Mouse (Mus musculus) kidney, postnatal 0 days (tissue): ENCODE data around the gene Bmp3. TPM values are rescaled to one million over a fixed set of nuclear protein-coding genes. Genes with fewer than 3 reads are reported as not detected.

Experiments used
- ATAC-seq: fragments of 200-750 bp; cut with Nextera tagmentation; replicated peaks from 2 replicates; pipeline ENCODE4 v1.8.0; 2017; ENCODE audit warnings: low read depth, moderate number of reproducible peaks, moderate TSS enrichment, moderate library complexity; ENCODE audit not compliant: low FRiP score
- DNase-seq: peaks from one replicate; pipeline ENCODE4 v3.0.0-alpha.2; 2016; ENCODE audit warnings: low spot score
- H3K27ac ChIP-seq: fragments of 300-500 bp; sonication (generic); 2 replicates; pipeline ENCODE4 v1.5.1; 2014; ENCODE audit warnings: mild to moderate bottlenecking
- H3K27me3 ChIP-seq: fragments of 300-500 bp; sonication (generic); 2 replicates; pipeline ENCODE4 v1.6.1; 2014; ENCODE audit warnings: low read length, mixed read lengths; ENCODE audit not compliant: insufficient read depth
- H3K36me3 ChIP-seq: fragments of 300-500 bp; sonication (generic); 2 replicates; pipeline ENCODE4 v1.6.1; 2014; ENCODE audit warnings: low read length, mixed read lengths; ENCODE audit not compliant: insufficient read depth
- H3K4me1 ChIP-seq: fragments of 300-500 bp; sonication (generic); replicated peaks from 2 replicates; pipeline ENCODE4 v1.6.1; 2014; ENCODE audit warnings: antibody characterized with exemption, low read length, mixed read lengths; ENCODE audit not compliant: insufficient read depth
- H3K4me2 ChIP-seq: fragments of 300-500 bp; sonication (generic); 2 replicates; pipeline ENCODE4 v1.6.1; 2014; ENCODE audit warnings: mild to moderate bottlenecking, low read length, moderate library complexity, mixed read lengths
- H3K4me3 ChIP-seq: fragments of 300-500 bp; sonication (generic); replicated peaks from 2 replicates; pipeline ENCODE4 v1.5.1; 2014; ENCODE audit warnings: low read depth, low read length
- H3K9ac ChIP-seq: fragments of 300-500 bp; sonication (generic); 2 replicates; pipeline ENCODE4 v1.6.1; 2014; ENCODE audit warnings: low read depth, low read length
- H3K9me3 ChIP-seq: fragments of 300-500 bp; sonication (generic); replicated peaks from 2 replicates; pipeline ENCODE4 v1.6.1; 2016; ENCODE audit warnings: low read length, inconsistent platforms, mixed read lengths
- CTCF ChIP-seq: IDR thresholded peaks from 2 replicates; pipeline ENCODE4 v1.5.1; 2016; ENCODE audit warnings: antibody characterized with exemption, low read depth, mild to moderate bottlenecking, moderate library complexity
- WGBS: fragments of 180-500 bp; shearing (Covaris S2); extraction: QIAGEN DNeasy Blood & Tissue Kit; methylation state at CpG from one replicate; pipeline ENCODE4 v1.1.7; 2014; 5-methylcytosine and 5-hydroxymethylcytosine counted together
- polyA plus RNA-seq: library from polyadenylated mRNA; unstranded; fragments of >200 nt; fragmentation: Nextera tagmentation; extraction: Ambion mirVana; gene quantifications from 2 replicates; pipeline ENCODE4 v1.2.1, GENCODE M21; 2015

Bmp3 gene
- 8.4 and 8.5 TPM in 2 replicates for polyA plus RNA-seq

GRCm38 (mm10) chr5:98854264-98854626 lies at the start of gene Bmp3:
Gene Bmp3 (plus strand): TSS chr5:98854415.
- peak; percentile 69 for ATAC-seq
- no peak for TF ChIP-seq CTCF
- no peaks in the 10 kb centered on the region for H3K9me3 ChIP-seq
- H3K4me3 ChIP-seq, result peak within 1 kb of the TSS; percentile 55
- H3K27me3 ChIP-seq, result peaks cover 8% of the 10 kb centered on the region; the same call in 1 of the 2 replicates
- H3K4me1 ChIP-seq, result peaks cover 6% of the 10 kb centered on the region; the same call in 1 of the 2 replicates
- H3K27ac ChIP-seq, result peak within 1 kb of the TSS; percentile 55
- WGBS, result under 1% methylated on average over 10 of the region's 10 CpGs
- DNase-seq, result peak; percentile 33
- peak within 1 kb of the TSS; percentile 58 for H3K9ac ChIP-seq
- peak within 1 kb of the TSS; percentile 67 for H3K4me2 ChIP-seq
- H3K36me3 ChIP-seq, result no peaks in the 10 kb centered on the region

GRCm38 (mm10) chr5:98804761-98805160 lies 49.5 kb upstream of the Bmp3 start:
- no peaks in the 10 kb centered on the region for H3K36me3 ChIP-seq
- H3K4me2 ChIP-seq, result no peak overlapping the region
- WGBS, result 85% methylated on average over 6 of the region's 6 CpGs
- H3K9me3 ChIP-seq, result no peaks in the 10 kb centered on the region
- H3K4me3 ChIP-seq, result no peak overlapping the region
- H3K27me3 ChIP-seq, result no peaks in the 10 kb centered on the region
- no peak overlapping the region for H3K27ac ChIP-seq
- no peak overlapping the region for H3K9ac ChIP-seq
- DNase-seq (no peak), ATAC-seq (no peak)
- no peak for TF ChIP-seq CTCF
- no peaks in the 10 kb centered on the region for H3K4me1 ChIP-seq

- Histone ChIP-seq H3K4me2 (no peak overlapping the region), H3K9ac (no peak overlapping the region), H3K36me3 (no peaks in the 10 kb centered on the region), H3K9me3 (no peaks in the 10 kb centered on the region), H3K4me1 (no peaks in the 10 kb centered on the region), H3K4me3 (no peak overlapping the region), H3K27ac (no peak overlapping the region), H3K27me3 (no peaks in the 10 kb centered on the region)
- TF ChIP-seq CTCF, result no peak
- 88% methylated on average over 4 of the region's 4 CpGs for WGBS
- ATAC-seq (no peak), DNase-seq (no peak)
Measured at GRCm38 (mm10) chr5:98806492-98806891, 47.7 kb upstream of the Bmp3 start.

GRCm38 (mm10) chr5:98807022-98807421 lies 47.2 kb upstream of the Bmp3 start:
- no peak overlapping the region for H3K4me3 ChIP-seq

GRCm38 (mm10) chr5:98807953-98808352 lies 46.3 kb upstream of the Bmp3 start:
- Histone ChIP-seq H3K4me1 (no peaks in the 10 kb centered on the region), H3K4me3 (no peak overlapping the region), H3K36me3 (no peaks in the 10 kb centered on the region), H3K27ac (no peak overlapping the region), H3K9me3 (no peaks in the 10 kb centered on the region), H3K4me2 (no peak overlapping the region), H3K9ac (no peak overlapping the region), H3K27me3 (no peaks in the 10 kb centered on the region)
- DNase-seq, result peak; percentile 66
- WGBS, result 17% methylated on average over 9 of the region's 9 CpGs
- TF ChIP-seq CTCF, result no peak
- ATAC-seq, result 0 out of 2 replicates have a peak, but pooled peaks have one; percentile 33

More at GRCm38 (mm10) chr5:98807022-98807421, 47.2 kb upstream of the Bmp3 start:
- no peak for DNase-seq
- WGBS, result 67% methylated on average over 7 of the region's 7 CpGs
- no peaks in the 10 kb centered on the region for H3K36me3 ChIP-seq
- H3K4me1 ChIP-seq, result no peaks in the 10 kb centered on the region
- H3K9me3 ChIP-seq, result no peaks in the 10 kb centered on the region
- no peaks in the 10 kb centered on the region for H3K27me3 ChIP-seq
- no peak overlapping the region for H3K9ac ChIP-seq
- no peak for TF ChIP-seq CTCF
- H3K27ac ChIP-seq, result no peak overlapping the region
- ATAC-seq, result no peak
- H3K4me2 ChIP-seq, result no peak overlapping the region

GRCm38 (mm10) chr5:98812380-98812779 lies 41.8 kb upstream of the Bmp3 start:
- Histone ChIP-seq H3K4me3 (no peak overlapping the region), H3K36me3 (no peaks in the 10 kb centered on the region), H3K9ac (no peak overlapping the region), H3K27me3 (no peaks in the 10 kb centered on the region), H3K4me1 (no peaks in the 10 kb centered on the region), H3K9me3 (no peaks in the 10 kb centered on the region), H3K4me2 (no peak overlapping the region), H3K27ac (no peak overlapping the region)
- TF ChIP-seq CTCF, result no peak
- no peak for DNase-seq
- ATAC-seq, result no peak
- WGBS, result 89% methylated on average over 1 of the region's 1 CpGs

GRCm38 (mm10) chr5:98815269-98815668 lies 38.9 kb upstream of the Bmp3 start:
- Histone ChIP-seq H3K9me3 (no peaks in the 10 kb centered on the region), H3K4me2 (no peak overlapping the region), H3K9ac (no peak overlapping the region), H3K36me3 (no peaks in the 10 kb centered on the region), H3K27ac (no peak overlapping the region), H3K27me3 (no peaks in the 10 kb centered on the region), H3K4me3 (no peak overlapping the region), H3K4me1 (no peaks in the 10 kb centered on the region)
- no peak for ATAC-seq
- WGBS, result 85% methylated on average over 1 of the region's 1 CpGs
- no peak for TF ChIP-seq CTCF
- no peak for DNase-seq
